Mouse (Mus musculus): Measurements from ENCODE around the gene Gm42791.
A peak's percentile ranks its signal among the peaks of the same experiment; 100 is the strongest.

Gene Gm42791

DNA sequence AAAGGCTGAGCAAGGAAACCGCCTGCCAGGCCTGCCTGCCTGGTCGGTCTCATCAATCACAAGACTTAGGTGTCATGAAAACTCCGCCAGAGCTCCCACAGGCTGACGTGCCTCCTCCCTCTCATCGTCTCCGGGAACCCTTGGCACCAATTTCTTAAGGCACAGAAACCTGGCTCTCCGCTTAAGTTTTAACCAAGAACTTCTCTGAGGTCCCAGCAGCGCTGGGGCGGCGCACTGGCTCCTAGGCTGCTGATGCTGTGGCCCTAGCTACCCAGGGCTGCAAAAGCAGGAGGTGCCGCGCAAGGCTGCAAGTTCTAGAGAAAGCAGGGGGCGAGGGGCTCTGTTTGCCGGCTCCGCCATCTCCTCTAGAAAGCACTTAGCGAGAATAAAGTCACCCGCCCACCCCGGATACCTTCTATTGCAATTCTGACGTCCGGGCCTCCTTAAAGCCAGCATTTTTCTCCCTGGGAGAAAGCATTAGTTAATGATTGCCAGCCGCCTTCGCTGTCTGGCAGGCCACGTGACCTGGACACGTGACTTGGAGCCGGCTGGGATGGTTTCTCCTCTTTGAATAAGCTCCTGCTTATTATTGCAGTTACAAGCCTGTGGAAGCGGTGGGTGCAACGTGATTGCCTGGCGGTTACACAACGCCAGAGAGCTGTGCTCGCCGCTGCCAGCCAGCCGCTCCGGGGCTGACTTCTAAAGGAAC, at the start of gene Gm42791:
Gene Gm42791 (minus strand): TSS at position 442 of the 709 bp plus-strand sequence.
- peak; percentile 99 for DNase-seq

DNA sequence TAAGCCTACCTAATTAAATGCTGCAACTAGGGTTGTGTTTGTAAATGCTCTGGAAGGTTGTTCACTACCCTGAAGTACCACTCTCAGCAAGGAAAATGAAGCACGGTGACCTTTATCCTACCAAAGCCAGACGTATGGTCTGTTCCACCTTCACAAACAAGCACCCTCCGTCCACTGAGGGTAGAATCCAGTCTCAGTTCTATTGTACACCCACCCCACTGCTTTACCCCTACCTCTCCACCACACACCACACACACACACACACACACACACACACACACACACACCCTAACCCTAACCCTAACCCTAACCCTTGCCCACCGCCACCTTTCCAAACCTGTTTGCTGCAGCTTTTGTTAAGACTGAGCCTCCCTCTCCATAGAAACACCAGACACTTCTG, 49.1 kb upstream of the Gm42791 start:
- no peak for DNase-seq

DNA sequence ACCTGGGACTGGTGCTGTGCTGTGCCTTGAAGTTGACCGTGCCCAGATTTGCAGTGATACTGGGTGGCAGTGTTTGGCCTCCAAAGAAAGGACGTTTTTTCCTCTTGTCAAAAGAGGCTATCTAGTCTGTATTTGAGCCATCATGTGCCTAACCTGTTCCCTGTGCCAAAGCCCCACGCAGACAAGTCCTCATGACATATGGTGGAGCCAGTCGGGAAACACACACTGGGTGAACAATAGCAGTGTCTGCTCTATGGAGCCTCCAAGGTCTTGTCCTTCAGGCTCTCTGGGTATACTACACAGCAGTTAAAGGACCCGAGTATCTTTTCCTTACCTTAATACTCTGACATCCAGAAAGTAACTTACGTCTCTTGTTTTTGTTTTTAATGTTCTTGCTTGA, 48.3 kb upstream of the Gm42791 start:
- DNase-seq, result no peak

DNA sequence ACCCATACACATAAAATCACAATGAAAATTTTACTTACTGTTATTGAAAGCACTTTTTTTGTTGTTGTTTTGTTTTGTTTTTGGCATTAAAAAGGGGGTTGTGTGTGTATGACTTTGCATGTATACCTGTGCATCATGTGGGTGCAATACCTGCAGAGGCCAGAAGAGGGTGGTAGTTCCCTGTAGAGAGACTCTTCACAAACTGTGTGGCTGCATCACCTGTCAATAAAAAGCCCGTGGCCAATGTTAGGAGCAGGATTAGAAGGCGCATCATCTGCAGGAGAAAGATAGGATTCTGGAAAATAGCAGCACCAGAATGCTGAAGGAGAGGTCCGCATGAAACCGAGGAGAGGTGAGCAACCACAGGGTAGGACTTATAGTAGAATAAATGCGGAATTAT, 44.9 kb upstream of the Gm42791 start:
- no peak for DNase-seq

DNA sequence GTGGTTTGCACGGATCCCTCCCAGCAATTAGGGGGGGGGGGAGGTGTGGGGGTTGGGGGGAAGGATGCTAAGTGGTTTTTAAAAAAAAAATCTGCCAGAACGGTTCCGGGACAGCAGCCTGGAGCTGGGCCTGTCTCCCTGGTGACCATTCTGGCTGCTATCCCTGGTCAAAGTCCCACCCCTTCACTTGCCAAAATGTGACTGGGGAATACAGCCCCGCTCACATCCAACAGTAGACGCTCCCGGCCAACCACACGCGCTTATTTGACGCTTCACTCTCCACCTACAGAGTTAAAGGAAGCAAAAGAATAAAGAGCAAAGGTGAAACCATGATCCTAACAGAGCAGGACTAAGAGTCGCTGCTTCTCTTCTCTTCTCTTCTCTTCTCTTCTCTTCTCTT, 42.8 kb upstream of the Gm42791 start:
- DNase-seq, result peak; percentile 82

DNA sequence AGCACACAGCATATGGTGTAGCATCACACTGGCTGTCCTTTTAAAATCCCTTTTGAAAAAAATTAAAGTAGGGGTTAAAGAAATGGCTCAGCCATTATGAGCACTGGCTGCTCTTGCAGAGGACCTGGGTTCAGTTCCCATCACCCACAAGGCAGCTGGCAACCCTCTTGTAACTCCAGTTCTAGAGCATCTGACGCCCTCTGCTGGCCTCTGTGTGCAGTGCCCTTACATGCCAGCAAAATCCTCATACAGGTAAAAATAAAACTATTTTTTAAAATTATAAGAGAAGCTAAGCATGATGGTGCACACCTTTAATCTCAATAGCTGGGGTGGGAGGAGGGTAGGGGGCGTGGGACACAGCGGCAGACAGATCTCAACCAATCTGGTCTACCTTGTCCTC, 42.0 kb upstream of the Gm42791 start:
- no peak for DNase-seq

DNA sequence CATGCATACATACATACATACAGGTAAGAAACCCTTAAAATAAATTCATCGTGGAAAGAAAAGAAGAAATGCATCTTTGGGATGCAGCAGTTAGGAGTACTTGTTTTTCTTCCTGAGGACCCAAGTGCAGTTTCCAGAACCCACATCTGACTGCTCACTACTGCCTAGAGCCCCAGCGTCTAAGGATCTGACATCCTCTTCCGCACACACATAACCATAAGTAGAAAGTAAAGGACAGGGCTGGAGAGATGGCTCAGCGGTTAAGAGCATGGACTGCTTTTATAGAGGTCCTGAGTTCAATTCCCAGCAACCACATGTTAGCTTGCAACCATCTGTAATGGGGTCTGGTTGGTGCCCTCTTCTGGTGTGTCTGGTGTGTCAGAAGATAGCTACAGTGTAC, 37.5 kb upstream of the Gm42791 start:
- DNase-seq, result no peak

DNA sequence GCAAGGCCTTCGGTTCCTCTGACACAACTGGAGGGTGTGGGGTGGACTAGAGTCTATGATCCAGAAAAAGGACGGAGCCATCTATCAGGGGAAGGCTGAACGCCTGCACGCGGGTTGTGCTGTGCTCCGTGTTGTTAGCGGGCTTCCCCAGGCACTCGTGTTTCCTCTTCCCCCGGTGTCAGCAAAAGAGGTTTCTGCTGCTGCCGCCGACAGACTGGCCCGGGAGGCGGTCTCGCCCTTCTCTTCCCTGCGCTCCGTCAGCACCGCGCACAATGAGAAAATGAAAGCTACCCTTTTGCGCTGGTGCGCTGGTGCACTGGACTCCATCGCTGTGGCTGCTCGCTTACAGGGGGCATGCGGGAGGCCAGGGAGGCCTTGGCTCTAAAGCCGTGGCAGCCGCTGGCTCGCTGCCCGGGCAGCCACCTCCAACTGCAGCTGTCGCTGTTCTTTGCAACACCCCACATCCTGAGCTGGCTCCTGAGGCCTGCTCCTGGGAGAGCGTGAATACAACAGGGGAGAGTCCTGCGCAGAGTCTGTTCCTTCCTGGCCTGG, 36.3 kb upstream of the Gm42791 start:
- DNase-seq, result peak; percentile 75

DNA sequence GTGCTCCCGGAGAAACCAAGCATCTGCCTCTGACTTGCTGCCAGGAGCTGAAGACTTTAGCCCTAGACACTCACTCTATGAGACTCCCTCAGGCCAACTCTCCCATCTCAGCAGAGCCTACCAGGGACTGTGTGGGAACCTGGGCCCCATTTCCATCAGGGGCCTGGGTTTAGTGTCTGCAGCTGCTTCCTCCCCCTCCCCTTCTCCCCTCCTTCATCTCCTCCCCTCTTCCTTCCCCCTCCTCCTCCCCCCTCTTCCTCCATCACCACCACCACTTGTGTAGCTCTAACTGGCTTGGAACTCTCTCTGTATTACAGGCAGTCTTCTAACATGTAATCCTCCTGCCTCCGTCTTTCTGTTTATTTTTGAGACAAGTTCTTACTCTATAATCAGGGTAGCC, 35.2 kb upstream of the Gm42791 start:
- DNase-seq, result no peak

DNA sequence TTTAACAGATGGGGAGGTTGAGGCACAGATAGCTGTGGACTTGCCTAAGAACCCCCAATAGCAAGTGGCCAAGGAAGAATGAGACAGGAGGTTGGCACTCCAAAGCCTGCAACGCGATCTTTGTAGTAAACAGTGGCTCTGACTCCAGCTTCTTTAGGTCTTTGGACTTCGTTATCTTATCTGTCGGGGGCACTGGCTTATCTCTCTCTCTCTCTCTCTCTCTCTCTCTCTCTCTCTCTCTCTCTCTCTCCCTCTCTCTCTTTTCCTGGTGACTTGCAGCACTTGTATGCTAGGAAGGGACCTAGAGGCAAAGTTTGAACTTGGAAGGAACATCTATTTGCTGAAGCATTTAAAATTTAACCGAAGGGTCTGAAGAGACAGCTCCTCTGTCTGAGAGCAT, 33.4 kb upstream of the Gm42791 start:
- no peak for DNase-seq

DNA sequence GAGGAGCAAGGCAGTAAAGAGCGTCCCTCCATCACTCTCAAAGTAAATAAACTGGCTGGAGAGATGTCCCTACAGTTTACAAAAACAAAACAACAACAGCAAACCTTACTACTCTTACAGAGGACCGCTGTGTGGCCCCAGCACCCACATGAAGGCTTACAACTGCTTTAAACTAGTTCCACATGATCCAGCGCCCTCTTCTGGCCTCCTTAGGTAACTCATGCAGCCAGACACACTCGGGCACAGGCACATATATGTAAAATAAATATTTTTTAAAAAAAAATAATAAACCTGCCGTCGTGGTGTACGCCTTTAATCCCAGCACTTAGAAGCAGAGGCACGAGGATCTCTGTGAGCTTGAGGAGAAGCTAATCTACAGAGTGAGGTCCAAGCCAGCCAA, 32.4 kb upstream of the Gm42791 start:
- DNase-seq, result no peak

DNA sequence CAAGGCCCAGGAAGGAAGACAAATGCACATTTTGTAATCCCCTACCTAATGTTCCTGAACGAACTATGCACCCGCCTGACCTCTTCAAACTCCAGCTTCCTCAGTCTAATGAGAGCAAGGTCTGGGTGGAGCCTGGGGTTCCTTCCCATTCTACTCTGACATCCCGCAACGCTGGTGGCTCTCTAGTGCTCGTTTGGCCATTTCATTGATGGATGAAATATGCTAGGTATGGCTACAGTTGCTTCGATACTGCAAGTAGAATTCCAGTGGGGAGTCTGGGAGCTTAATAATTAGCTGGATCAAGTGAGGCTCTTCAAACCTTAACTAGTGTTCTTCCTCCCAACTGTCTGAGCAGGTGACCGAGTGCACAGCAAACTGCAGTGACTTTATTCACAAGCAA, 26.2 kb upstream of the Gm42791 start:
- DNase-seq, result peak; percentile 51

DNA sequence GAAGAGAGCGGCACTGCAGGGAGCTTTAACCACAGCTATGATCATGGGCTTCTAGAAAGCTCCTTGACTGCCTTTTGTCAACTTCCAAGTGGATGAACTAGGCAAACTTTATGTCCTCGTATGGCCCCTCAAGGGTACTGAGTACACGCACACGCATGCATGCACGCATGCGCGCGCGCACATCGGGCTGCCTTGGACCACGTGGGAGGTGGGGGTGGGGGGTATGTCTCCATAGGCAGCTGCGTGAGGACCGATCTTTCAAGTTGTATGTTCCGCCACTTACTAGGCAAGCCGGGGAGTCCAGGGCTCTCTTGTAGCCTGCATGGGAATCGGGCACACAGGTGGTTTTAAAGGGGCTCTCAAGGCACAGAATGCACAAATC, 25.7 kb upstream of the Gm42791 start:
- no peak for DNase-seq

DNA sequence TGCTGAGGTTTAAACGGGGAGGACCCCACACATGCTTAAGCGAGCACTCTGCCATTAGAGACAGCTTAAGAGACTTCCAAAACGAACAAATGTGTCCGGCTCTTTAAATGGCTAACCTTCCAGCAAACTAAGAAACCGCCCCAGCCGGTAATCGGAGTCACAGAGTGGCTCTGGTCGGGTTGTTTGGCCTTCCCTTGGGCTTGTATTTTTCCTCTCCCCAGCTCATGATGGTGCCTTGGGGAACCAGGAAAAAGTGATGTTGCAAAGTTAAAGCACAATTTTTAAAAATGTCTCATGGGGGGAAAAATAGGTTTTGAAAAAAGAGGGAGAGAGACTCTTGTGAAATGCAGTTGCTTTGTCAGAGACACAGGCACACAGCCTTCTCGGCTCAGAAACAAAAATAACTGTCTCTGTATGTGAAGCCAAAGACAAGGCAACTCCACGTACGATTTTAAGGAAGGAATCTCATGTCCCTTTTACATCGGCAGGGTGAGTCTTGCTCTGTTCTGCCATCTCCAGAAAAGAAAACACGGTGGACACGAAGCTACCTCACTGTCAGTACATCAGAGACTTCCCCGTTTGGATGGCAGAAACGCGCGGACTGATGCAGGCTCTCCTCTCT, 25.2 kb upstream of the Gm42791 start:
- no peak for DNase-seq

DNA sequence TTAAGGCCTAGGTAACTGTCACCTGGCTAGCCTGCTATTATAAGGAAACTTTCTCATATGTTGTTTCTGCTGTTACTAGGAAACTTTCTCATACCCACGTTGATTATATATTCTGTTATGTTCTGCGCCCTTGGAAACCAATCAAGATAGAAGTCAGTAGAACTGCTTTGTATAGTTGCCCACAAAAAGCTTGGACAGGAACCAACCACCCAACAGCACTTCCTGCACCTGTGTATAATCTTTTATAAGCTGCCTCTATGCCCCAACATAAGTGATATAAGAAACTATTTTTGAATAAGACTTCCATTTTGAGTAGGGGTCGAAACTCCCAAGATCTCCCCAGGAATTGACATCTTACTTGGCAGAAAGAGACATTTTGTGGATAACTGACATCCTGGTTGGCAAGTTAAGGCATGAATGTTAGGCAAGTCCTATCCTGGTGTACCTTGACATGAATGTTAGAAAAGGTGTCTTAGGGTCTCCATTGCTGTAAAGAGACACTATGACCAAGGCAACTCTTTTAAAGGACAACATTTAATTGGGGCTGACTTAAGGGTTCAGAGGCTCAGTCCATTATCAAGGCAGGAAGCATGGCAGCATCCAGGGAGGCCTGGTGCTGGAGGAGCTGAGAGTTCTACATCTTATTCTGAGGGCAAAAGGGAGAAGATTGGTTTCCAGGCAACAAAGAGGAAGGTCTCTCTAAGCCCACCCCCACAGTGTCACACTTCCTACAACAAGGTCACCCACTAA, 22.9 kb upstream of the Gm42791 start:
- no peak for DNase-seq

DNA sequence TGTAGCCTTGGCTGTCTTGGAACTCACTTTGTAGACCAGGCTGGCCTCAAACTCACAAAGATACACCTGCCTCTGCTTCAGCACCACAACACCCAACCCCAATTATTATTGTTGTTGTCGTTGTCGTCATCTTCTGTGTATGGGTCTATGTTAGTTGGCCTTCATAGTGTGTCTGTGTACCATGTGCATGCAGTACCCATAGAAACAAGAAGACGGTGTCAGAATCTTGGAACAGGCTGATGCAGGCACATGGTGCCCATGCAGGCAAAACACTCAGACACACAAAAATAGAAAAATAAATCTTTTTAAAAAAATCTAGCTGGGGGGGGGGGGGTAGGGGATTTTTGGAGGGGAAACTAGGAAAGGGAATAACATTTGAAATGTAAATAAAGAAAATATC, 22.2 kb upstream of the Gm42791 start:
- no peak for DNase-seq

DNA sequence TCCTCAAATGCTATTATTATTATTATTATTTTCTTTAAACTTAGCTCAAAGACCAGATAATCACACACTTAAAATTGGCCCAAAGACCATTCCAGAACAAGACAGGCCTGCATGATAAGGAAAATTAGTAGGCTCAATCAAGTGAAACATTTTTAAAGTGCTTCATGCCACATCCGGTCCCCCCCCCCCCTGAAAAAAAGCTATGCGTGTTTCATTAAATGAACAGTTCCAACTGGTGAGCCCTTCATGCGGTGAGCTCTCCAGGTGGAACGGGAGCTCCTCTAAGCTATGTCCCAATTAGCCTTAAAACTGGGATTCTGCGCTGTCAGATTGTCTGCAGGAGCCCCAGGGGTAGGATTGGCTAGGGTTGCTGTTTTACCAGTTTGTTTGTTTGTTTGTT, 21.3 kb upstream of the Gm42791 start:
- DNase-seq, result no peak

DNA sequence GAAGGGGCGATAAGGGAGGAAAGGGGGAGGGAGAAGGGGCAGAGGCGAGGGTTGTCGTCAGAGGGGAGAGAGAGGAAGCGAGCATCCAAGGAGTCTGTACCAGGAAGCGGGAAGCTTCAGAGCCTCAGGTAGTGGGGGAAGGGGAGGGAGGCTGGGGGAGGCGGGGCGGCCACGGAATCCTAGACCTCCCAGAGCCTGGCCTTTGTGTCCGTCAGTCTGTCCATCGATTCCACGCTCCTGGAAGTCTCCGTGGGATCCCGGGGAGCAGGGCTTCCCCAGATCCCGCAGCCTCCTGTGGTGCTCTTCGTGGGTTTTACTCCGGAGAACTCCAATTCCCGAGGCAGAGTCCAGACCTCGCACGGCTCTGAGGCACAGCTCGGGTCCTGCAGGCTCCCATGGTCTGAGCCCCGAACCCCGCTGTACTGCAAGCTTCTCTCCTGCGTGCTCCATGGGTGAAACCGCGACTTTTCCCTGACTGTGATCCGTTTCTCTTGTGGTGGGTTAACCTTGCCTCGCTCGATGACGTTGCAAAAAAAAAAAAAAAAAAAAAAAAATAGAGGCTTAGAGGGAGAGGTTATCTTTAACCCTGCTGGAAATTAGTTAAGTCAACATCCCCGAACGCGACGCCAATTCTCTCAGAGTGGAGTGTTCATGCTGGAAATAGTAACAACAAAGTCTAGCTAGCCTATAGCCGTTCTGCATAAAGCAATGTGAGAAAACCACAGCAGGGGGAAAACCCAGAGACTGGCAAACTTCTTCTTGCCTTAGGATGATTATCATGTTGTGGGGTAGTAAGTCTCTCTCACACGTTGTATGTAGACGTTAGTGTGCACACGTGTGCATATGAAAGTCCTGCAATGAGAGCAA, 20.6 kb upstream of the Gm42791 start:
- peak; percentile 54 for DNase-seq

DNA sequence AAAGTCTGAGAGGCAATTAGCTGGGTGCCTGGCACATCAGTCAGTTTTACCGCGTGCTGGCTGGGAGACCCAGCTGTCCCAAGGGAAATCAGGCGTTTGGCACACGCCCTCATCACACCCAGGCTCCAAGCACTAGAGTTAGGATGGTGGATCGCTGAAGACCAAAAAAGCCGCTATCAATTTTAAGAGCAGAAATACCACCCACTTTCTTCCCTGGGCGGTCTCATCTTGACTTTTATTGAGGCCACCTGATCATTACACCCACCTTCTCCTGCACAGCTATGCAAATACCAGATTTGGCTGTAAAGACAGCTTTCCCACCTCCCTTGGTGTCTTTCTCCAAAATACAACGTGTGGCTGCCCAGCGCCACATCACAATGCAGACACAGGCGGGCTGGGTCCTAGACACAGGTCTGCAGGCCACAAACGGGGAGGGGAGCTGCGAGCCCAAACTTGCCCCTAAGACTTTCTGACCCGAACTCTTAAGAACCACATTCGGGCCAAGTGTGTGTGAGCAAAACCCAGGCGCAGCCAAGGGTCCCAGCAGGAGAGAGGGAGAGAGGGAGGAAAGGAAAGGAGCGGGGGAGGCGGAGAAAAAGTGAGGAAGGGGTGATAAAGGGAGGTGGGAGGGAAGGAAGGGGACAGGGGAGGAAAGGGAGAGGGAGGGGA, 19.8 kb upstream of the Gm42791 start:
- no peak for DNase-seq

DNA sequence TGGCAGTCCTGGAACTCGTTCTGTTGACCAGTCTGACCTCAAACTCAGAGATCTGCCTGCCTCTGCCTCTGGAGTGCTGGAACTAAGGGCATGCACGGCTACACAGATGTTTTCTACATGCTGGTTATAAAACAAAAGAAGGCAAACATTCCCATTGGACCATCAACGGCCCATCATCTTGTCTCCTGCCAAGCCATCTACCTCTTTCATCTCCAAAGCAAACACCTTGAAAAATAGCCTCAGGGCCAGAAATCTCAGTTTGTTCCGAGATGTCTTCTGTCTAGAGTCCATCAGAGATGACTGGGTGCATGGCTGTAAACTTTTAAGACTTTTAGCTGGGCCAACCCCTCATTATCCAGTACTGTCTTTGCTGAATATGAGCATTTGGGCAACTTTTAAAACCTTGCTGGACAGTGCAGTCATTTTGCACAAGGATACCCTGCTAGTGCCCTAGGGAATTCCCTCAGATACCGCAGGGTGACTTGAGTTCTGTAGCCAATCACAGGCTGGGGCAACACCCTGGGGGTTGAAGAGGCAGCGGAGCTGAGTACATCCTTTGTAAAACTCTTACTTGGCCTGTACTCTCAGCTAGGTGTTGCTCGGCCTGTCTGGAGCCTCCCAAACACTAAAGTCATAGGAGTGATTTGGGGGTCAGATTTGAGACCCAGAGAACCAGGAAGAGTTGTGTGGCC, 19.0 kb upstream of the Gm42791 start:
- DNase-seq, result no peak

DNA sequence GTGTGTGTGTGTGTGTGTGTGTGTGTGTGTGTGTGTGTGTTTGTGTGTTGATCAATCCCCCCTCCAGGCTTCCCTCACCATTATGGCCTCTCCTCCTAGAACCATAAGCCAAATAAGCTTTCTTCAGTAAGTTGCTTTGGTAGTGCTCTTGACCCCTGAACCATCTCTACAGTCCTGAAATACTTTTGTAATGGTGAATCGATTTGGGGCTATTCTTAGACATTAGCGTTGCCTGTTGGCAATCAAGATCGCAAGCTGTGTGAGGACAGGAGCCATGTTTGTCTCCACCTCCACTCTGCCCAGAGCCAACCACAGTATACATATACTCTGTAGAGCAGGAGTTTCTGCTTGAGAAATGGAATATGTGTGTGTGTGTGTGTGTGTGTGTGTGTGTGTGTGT, 14.2 kb upstream of the Gm42791 start:
- no peak for DNase-seq

DNA sequence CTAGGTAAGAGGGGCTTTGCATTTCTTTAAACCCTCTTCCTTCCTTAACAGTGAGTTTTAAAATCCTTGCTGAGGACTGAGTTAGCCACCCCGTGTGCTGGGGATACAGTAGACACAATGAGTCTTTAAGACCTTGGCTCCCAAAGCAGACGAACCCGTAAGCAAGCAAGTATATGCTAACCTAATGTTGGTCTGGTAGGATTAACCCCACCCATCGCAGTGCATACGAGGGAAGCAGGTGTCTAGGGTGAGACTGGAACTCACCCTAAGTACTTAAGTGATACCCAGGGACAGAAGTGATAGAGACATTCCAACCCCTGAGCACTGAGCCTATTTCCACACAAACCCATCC, 12.3 kb upstream of the Gm42791 start:
- peak; percentile 57 for DNase-seq
